Mouse (Mus musculus) midbrain, embryonic 15.5 days (tissue): ENCODE measurements around the gene Gse1. TPM values are rescaled to one million over a fixed set of nuclear protein-coding genes. Genes with fewer than 3 reads are reported as not detected.

Experiments used
- ATAC-seq: fragments of 200-750 bp; cut with Nextera tagmentation; replicated peaks from 2 replicates; pipeline ENCODE4 v1.8.0; 2017; ENCODE audit warnings: moderate TSS enrichment
- H3K27ac ChIP-seq: fragments of 300-500 bp; sonication (generic); 2 replicates; pipeline ENCODE4 v1.5.1; 2015; ENCODE audit warnings: mild to moderate bottlenecking, inconsistent platforms
- H3K27me3 ChIP-seq: fragments of 300-500 bp; sonication (generic); replicated peaks from 2 replicates; pipeline ENCODE4 v1.6.1; 2015; ENCODE audit warnings: inconsistent platforms
- H3K36me3 ChIP-seq: fragments of 300-500 bp; sonication (generic); replicated peaks from 2 replicates; pipeline ENCODE4 v1.6.1; 2015; ENCODE audit warnings: inconsistent platforms
- H3K4me1 ChIP-seq: fragments of 300-500 bp; sonication (generic); 2 replicates; pipeline ENCODE4 v1.6.1; 2015; ENCODE audit warnings: inconsistent platforms
- H3K4me2 ChIP-seq: fragments of 300-500 bp; sonication (generic); 2 replicates; pipeline ENCODE4 v1.6.1; 2015; ENCODE audit warnings: inconsistent platforms, mild to moderate bottlenecking, moderate library complexity
- H3K4me3 ChIP-seq: fragments of 300-500 bp; sonication (generic); 2 replicates; pipeline ENCODE4 v1.5.1; 2015; ENCODE audit warnings: mild to moderate bottlenecking, inconsistent platforms
- H3K9ac ChIP-seq: fragments of 300-500 bp; sonication (generic); 2 replicates; pipeline ENCODE4 v1.6.1; 2015; ENCODE audit warnings: mild to moderate bottlenecking, inconsistent platforms
- H3K9me3 ChIP-seq: fragments of 300-500 bp; sonication (generic); 2 replicates; pipeline ENCODE4 v1.6.1; 2016; ENCODE audit warnings: inconsistent platforms
- WGBS: fragments of 180-500 bp; shearing (Covaris S2); methylation state at CpG from one replicate; pipeline ENCODE4 v1.1.7; 2015; ENCODE audit warnings: mixed read lengths; 5-methylcytosine and 5-hydroxymethylcytosine counted together
- polyA plus RNA-seq: library from polyadenylated mRNA; unstranded; fragments of >200 nt; fragmentation: Nextera tagmentation; extraction: Ambion mirVana; gene quantifications from 2 replicates; pipeline ENCODE4 v1.2.1, GENCODE M21; 2015

Gene Gse1
- polyA plus RNA-seq, 1 experiment from 2014 or later, result 21.2 TPM

DNA sequence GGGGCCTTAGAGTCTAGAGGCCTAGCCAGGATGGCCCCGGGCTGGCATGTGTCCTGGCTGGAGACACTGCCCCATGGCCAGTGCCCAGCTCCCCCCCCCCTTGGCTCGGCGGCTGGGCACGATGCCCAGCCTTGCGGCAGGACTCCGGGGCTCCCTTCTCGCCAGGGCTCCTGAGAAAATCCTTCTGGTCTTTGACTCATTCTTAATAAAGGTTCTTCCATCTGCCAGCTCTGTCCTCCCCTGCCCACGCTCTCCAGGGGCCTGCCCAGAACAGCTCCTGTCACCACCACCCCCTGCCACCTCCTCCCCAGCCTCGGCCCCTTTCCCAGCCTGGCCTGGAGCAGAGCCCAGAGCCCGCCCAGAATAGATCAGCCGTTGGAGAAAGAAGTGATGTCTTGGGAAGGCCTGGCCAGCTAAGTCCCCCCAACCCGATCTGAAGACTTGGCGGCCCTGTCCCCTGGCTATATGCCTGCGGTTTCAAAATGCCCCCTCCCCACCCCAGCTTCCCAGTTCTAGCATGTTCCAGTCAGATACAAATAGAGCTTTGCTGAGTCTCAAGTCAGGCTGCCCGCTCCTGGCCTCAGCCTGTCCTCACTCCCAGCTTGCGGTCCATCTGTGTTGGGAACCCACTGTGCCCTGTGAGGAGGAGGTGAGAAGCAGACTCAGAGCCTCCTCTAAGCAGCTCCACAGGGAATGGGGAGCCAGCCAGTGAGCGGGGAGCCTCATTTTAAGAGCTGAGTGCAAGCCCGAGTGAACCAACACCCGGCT, 154.4 kb downstream of the Gse1 start:
- H3K9me3 ChIP-seq, result no peaks in the 10 kb centered on the region
- no peak overlapping the region for H3K4me3 ChIP-seq
- H3K27me3 ChIP-seq, result no peaks in the 10 kb centered on the region
- 39% methylated on average over 19 of the region's 19 CpGs for WGBS
- no peak overlapping the region for H3K9ac ChIP-seq
- ATAC-seq, result peak; percentile 87
- H3K36me3 ChIP-seq, result no peaks in the 10 kb centered on the region
- peak overlapping the region; percentile 74 for H3K27ac ChIP-seq
- H3K4me2 ChIP-seq, result no peak overlapping the region
- H3K4me1 ChIP-seq, result peaks cover 59% of the 10 kb centered on the region

DNA sequence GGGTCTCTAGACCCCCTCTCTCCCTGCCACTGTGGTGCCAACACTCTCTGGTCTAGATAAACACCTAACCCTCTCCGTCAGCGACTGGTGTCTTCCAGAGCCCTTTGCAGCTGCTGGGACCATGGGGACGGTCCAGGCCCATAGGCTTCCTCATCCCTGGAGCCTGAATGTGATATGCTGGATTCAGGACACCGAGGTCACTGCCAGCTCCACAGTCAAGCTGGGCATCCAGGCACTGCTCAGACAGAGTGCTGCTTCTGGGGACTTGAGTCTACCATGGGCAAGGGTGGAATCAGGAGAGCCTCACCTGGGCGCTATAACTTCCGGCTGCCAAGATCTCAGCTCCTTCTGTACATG, 154.9 kb downstream of the Gse1 start:
- WGBS, result 73% methylated on average over 6 of the region's 6 CpGs
- no peaks in the 10 kb centered on the region for H3K36me3 ChIP-seq
- H3K27ac ChIP-seq, result peak overlapping the region; percentile 74
- H3K4me3 ChIP-seq, result no peak overlapping the region
- no peak overlapping the region for H3K9ac ChIP-seq
- H3K4me2 ChIP-seq, result no peak overlapping the region
- no peaks in the 10 kb centered on the region for H3K9me3 ChIP-seq
- H3K4me1 ChIP-seq, result peaks cover 54% of the 10 kb centered on the region
- H3K27me3 ChIP-seq, result no peaks in the 10 kb centered on the region
- ATAC-seq, result no peak

DNA sequence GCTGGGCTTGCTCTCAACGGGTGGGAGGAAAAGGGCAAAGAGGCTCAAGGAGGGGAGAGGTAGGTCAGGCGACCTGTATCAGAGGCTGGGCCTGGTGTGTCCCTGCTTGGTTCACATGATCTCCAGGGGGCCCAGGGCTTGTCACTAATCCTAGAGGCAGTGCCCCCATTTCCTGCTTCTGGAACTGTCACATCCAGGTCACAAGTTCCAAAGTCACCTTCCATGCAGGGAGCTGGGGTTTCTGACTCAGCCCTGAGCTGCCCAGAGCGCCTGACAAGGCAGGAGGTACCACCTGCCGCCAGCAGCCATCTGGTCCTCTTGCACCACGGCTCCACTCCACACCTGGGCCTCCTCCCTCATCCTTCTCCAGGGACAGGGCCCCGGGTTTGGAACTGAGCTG, 155.5 kb downstream of the Gse1 start:
- ATAC-seq, result no peak
- H3K27ac ChIP-seq, result peak overlapping the region; percentile 74
- H3K27me3 ChIP-seq, result no peaks in the 10 kb centered on the region
- no peak overlapping the region for H3K9ac ChIP-seq
- H3K4me2 ChIP-seq, result no peak overlapping the region
- H3K4me1 ChIP-seq, result peaks cover 50% of the 10 kb centered on the region
- no peaks in the 10 kb centered on the region for H3K36me3 ChIP-seq
- WGBS, result 44% methylated on average over 6 of the region's 6 CpGs
- H3K9me3 ChIP-seq, result no peaks in the 10 kb centered on the region
- H3K4me3 ChIP-seq, result no peak overlapping the region

DNA sequence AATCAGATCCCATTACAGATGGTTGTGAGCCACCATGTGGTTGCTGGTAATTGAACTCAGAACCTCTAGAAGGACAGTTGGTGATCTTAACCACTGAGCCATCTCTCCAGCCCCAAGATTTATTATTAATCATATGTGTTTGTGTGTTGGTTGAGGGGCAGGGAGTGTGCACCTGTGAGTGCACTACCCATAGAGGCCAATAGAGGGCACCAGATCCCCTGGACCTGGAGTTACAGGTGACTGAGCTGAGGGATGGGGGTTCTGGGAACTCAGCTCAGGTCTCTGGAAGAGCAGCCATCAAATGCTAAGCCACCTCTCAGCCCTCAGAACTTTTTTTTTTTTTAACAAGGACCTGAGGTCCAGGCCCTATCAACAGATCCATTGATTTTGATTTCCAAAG, 156.5 kb downstream of the Gse1 start:
- Histone ChIP-seq H3K27me3 (no peaks in the 10 kb centered on the region), H3K36me3 (no peaks in the 10 kb centered on the region), H3K4me2 (no peak overlapping the region), H3K27ac (no peak overlapping the region), H3K4me3 (no peak overlapping the region), H3K9ac (no peak overlapping the region), H3K9me3 (no peaks in the 10 kb centered on the region), H3K4me1 (peaks cover 44% of the 10 kb centered on the region)
- no peak for ATAC-seq

DNA sequence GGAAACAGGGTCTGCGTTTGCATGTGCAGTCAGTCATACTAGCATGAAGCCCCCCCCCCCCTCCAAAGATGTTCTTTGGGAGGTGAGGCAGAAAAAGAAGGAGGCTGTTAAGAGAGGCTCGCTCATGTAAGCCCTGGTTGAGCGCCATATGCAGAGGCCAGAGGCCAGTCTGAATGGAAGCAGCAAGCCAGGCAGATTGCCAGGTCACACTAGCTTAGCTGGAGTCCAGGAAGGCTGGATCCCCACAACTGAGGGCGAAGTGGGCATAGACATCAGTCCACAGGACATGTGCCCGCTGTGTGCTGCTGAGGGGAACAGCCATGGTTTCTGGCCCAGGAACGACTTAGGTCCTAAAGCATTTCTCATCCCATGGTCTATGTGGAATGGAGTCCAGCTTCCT, 160.0 kb downstream of the Gse1 start:
- H3K4me2 ChIP-seq, result no peak overlapping the region
- no peak overlapping the region for H3K9ac ChIP-seq
- H3K27ac ChIP-seq, result no peak overlapping the region
- no peaks in the 10 kb centered on the region for H3K27me3 ChIP-seq
- H3K4me1 ChIP-seq, result peaks cover 29% of the 10 kb centered on the region
- H3K9me3 ChIP-seq, result no peaks in the 10 kb centered on the region
- H3K4me3 ChIP-seq, result no peak overlapping the region
- WGBS, result 76% methylated on average over 6 of the region's 6 CpGs
- ATAC-seq, result no peak
- H3K36me3 ChIP-seq, result no peaks in the 10 kb centered on the region

DNA sequence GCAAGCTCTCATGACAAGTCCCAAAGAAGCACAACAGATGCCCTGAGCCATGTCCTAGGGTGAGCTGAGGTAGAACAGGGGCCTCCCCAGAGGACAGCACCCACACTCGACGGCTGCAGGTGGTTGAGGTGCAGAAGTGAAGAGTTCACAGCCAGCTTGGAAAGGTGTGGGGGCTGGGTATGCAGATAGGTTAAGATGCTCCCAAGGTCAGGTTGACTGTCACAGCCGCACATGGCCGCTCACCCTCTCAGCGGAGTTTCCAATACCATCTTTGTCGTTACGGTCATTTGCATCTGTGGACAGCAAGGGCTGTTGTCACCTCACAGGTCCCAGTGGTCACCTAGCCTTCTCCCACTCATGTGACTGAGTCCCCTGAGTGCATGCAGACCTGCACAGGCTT, 162.3 kb downstream of the Gse1 start:
- Histone ChIP-seq H3K27ac (no peak overlapping the region), H3K4me2 (no peak overlapping the region), H3K9me3 (no peaks in the 10 kb centered on the region), H3K36me3 (no peaks in the 10 kb centered on the region), H3K4me1 (peaks cover 32% of the 10 kb centered on the region), H3K27me3 (no peaks in the 10 kb centered on the region), H3K4me3 (no peak overlapping the region), H3K9ac (no peak overlapping the region)
- 88% methylated on average over 7 of the region's 7 CpGs for WGBS
- no peak for ATAC-seq

DNA sequence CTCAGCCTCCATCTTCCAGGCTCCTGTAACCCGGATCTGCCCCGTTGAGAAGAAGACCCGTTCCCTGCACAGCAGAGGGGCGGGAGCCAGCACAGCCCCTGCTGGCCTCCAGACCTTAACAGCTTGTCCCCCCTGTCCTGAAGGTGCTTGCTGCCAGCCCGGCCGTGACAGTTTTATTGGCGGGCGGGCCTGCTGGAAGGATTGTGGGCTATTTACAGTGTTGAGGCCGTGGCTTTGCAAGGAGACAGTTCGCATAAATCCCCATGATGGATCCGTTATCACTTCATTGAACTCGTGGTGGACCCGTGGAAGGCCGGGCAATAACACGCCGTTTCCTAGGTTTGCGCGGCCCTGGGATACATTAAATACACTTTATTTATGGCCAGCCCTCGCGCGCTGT, 163.6 kb downstream of the Gse1 start:
- H3K27me3 ChIP-seq, result no peaks in the 10 kb centered on the region
- peaks cover 32% of the 10 kb centered on the region for H3K4me1 ChIP-seq
- H3K27ac ChIP-seq, result no peak overlapping the region
- H3K4me3 ChIP-seq, result no peak overlapping the region
- ATAC-seq, result no peak
- 55% methylated on average over 21 of the region's 21 CpGs for WGBS
- H3K4me2 ChIP-seq, result no peak overlapping the region
- no peak overlapping the region for H3K9ac ChIP-seq
- no peaks in the 10 kb centered on the region for H3K9me3 ChIP-seq
- H3K36me3 ChIP-seq, result no peaks in the 10 kb centered on the region

DNA sequence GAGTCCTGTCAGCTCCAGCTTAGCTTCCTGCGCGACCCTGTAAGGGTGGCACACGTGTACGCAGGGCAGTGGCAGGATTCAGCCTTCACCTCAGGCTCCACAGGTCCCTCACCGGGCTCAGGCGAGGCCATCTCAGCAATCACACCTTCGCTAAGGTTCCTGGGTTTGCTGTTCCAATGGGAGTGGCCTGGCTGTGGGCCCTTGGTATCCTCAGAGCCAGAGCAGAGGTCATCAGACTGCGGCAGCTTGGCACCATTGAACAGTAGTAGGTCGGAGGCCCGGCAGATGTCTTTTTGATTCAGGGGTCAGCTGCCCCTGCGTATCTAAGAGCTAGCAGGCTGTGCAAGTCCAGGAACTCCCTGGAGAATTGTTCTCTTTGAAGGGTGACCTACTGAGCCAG, 164.8 kb downstream of the Gse1 start:
- ATAC-seq, result no peak
- H3K4me2 ChIP-seq, result no peak overlapping the region
- H3K4me1 ChIP-seq, result peaks cover 43% of the 10 kb centered on the region
- WGBS, result 84% methylated on average over 11 of the region's 11 CpGs
- no peaks in the 10 kb centered on the region for H3K27me3 ChIP-seq
- no peak overlapping the region for H3K27ac ChIP-seq
- H3K36me3 ChIP-seq, result no peaks in the 10 kb centered on the region
- no peak overlapping the region for H3K9ac ChIP-seq
- no peaks in the 10 kb centered on the region for H3K9me3 ChIP-seq
- H3K4me3 ChIP-seq, result no peak overlapping the region

DNA sequence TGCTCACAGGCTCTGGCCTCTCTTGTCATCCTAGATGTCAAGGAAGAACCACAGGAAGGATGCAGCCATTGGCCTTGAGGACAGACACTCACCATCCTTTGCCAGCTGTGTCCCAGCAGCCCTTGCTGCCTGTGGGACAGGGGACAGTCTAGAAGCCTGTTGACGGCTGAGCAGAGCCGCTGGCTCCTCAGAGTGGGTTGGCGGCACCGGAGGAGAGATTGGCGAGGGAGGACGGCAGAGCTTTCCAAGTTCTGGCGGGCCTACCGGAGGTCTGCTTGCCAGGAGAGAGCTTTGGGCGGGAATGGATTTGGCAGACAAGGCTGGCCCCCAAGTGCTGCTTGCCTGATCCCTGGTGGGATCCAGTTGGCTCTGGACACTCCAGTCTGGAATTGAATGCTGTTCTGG, 165.6 kb downstream of the Gse1 start:
- Histone ChIP-seq H3K27me3 (no peaks in the 10 kb centered on the region), H3K9me3 (no peaks in the 10 kb centered on the region), H3K4me1 (peaks cover 51% of the 10 kb centered on the region), H3K4me3 (no peak overlapping the region), H3K36me3 (no peaks in the 10 kb centered on the region), H3K4me2 (no peak overlapping the region), H3K9ac (no peak overlapping the region), H3K27ac (0 out of 2 replicates have a peak overlapping the region, but pooled peaks have one; percentile 14)
- ATAC-seq, result no peak
- WGBS, result 75% methylated on average over 9 of the region's 9 CpGs

DNA sequence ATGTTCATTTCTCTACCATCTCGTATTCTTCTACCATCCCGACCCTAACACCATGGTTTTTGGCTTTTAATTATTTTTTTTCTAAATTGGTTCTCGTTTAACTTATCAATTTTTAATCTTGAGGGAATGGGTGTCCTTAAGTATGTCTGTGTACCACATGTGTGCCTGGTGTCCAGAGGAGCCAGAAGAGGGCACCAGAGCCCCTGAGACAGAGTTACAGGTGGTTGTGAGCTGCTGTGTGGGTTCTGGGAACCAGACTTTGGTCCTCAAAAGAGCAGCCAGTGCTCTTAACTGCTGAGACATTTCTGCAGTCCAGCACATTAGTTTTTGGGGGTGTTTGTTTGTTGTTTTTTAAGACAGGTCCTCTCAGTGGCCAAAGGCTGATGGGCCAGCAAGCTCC, 167.6 kb downstream of the Gse1 start:
- Histone ChIP-seq H3K9ac (no peak overlapping the region), H3K4me2 (no peak overlapping the region), H3K4me3 (no peak overlapping the region), H3K4me1 (peaks cover 66% of the 10 kb centered on the region), H3K27me3 (no peaks in the 10 kb centered on the region), H3K27ac (no peak overlapping the region), H3K9me3 (no peaks in the 10 kb centered on the region), H3K36me3 (no peaks in the 10 kb centered on the region)
- 92% methylated on average over 3 of the region's 3 CpGs for WGBS
- ATAC-seq, result no peak

DNA sequence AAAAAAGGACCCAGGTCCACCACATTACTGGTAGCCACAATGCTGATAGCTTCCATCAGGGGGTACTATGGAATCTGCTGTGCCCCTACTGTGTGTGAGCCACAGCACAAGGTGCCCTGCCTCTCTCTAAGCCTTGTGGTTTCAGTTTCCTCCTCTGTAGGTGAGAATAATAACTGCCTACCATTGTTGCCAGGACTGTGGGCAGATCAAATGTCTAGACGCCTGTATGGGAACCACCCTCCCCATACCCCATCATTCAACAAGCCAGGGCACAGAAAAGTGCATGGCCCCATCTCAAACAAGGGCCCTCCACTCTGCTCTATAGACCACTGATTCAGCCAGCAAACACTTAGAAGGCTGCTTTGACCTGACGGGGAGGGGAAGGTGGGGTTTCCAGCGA, 168.5 kb downstream of the Gse1 start:
- WGBS, result 32% methylated on average over 3 of the region's 3 CpGs
- Histone ChIP-seq H3K4me2 (no peak overlapping the region), H3K9ac (no peak overlapping the region), H3K27me3 (no peaks in the 10 kb centered on the region), H3K9me3 (no peaks in the 10 kb centered on the region), H3K4me1 (peaks cover 64% of the 10 kb centered on the region), H3K4me3 (no peak overlapping the region), H3K27ac (peak overlapping the region; percentile 76), H3K36me3 (no peaks in the 10 kb centered on the region)
- ATAC-seq, result no peak

DNA sequence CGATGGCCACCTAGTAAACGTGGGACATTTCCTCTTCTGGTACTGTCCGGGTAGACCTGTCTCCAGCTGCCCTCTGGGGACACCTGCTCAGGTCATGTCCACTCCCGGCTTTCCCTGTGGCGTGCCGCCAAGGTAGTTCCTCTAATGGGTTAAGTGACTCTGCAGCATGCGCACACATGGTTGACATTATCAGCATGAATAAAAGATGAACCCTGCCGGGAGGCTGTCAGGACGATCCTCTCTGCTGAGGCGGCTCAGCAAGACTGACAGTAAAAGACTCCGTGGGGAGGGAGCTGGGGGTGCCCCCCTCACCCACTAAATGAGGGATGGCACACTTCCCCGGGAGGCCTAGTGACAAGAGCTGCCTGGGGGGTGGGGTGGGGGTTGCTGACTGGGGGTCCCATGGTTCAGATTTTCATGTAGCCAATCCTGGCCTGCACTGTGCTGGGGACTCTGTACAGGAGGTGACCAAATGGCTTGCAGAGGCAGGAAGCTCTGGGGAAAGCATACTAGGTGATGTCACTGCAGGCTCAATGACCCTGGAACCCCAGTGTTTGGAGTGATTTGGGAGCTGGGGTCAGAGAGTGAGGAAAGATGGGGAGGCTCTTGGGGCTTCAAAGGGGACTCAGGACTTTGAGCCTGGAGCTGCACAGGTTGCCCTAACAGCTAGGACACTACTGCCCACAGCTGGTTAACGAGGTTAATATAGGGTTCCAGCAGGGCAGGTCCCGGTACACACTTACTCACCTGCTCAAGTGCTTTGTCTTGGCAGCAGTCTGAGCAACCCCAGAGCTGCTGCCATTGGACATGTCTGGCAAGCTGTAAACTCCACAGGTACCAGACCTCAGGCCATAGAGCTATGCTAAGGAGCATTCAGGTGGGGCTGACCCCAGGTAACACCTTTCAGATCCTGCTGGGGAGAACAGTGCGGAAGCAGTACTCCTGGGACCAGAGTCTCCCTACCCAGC, 169.5 kb downstream of the Gse1 start:
- peak overlapping the region; percentile 76 for H3K27ac ChIP-seq
- H3K4me3 ChIP-seq, result no peak overlapping the region
- H3K36me3 ChIP-seq, result no peaks in the 10 kb centered on the region
- peaks cover 54% of the 10 kb centered on the region for H3K4me1 ChIP-seq
- no peaks in the 10 kb centered on the region for H3K9me3 ChIP-seq
- peak overlapping the region; percentile 18 for H3K4me2 ChIP-seq
- no peak overlapping the region for H3K9ac ChIP-seq
- 23% methylated on average over 15 of the region's 15 CpGs for WGBS
- peak; percentile 57 for ATAC-seq
- no peaks in the 10 kb centered on the region for H3K27me3 ChIP-seq
